Mouse (Mus musculus) midbrain, postnatal 0 days (tissue): ENCODE data around the gene Myo1a. TPM values are rescaled to one million over a fixed set of nuclear protein-coding genes. Genes with fewer than 3 reads are reported as not detected.

Experiments
- ATAC-seq: fragments of 200-750 bp; cut with Nextera tagmentation; 2 replicates; pipeline ENCODE4 v1.8.0; 2017; ENCODE audit warnings: moderate number of reproducible peaks, mild to moderate bottlenecking, moderate TSS enrichment, moderate library complexity; ENCODE audit not compliant: low FRiP score
- DNase-seq: peaks from one replicate; pipeline ENCODE4 v3.0.0-alpha.2; 2015; ENCODE audit warnings: low spot score
- H3K27ac ChIP-seq: fragments of 300-500 bp; sonication (generic); 2 replicates; pipeline ENCODE4 v1.5.1; 2014; ENCODE audit warnings: low read depth, mild to moderate bottlenecking, low read length, mixed read lengths
- H3K27me3 ChIP-seq: fragments of 300-500 bp; sonication (generic); 2 replicates; pipeline ENCODE4 v1.6.1; 2014; ENCODE audit warnings: low read length, control low read depth, mixed read lengths; ENCODE audit not compliant: insufficient read depth
- H3K36me3 ChIP-seq: fragments of 300-500 bp; sonication (generic); 2 replicates; pipeline ENCODE4 v1.6.1; 2014; ENCODE audit warnings: low read length, control low read depth, mixed read lengths; ENCODE audit not compliant: insufficient read depth
- H3K4me1 ChIP-seq: fragments of 300-500 bp; sonication (generic); 2 replicates; pipeline ENCODE4 v1.6.1; 2014; ENCODE audit warnings: mild to moderate bottlenecking, control low read depth, antibody characterized with exemption, low read length, mixed read lengths; ENCODE audit not compliant: insufficient read depth
- H3K4me2 ChIP-seq: fragments of 300-500 bp; sonication (generic); 2 replicates; pipeline ENCODE4 v1.6.1; 2014; ENCODE audit warnings: low read depth, mild to moderate bottlenecking, low read length, mixed read lengths; ENCODE audit not compliant: poor library complexity, severe bottlenecking
- H3K4me3 ChIP-seq: fragments of 300-500 bp; sonication (generic); 2 replicates; pipeline ENCODE4 v1.5.1; 2014; ENCODE audit warnings: low read depth, mild to moderate bottlenecking, low read length, moderate library complexity
- H3K9ac ChIP-seq: fragments of 300-500 bp; sonication (generic); replicated peaks from 2 replicates; pipeline ENCODE4 v1.6.1; 2014; ENCODE audit warnings: mild to moderate bottlenecking, low read length, moderate library complexity, mixed read lengths; ENCODE audit not compliant: poor library complexity, severe bottlenecking
- H3K9me3 ChIP-seq: fragments of 300-500 bp; sonication (generic); 2 replicates; pipeline ENCODE4 v1.6.1; 2016; ENCODE audit warnings: low read length, control low read depth
- CTCF ChIP-seq: IDR thresholded peaks from 2 replicates; pipeline ENCODE4 v1.5.1; 2016; ENCODE audit warnings: antibody characterized with exemption, mild to moderate bottlenecking
- WGBS: fragments of 180-500 bp; shearing (Covaris S2); extraction: QIAGEN DNeasy Blood & Tissue Kit; methylation state at CpG from one replicate; pipeline ENCODE4 v1.1.7; 2014; 5-methylcytosine and 5-hydroxymethylcytosine counted together
- polyA plus RNA-seq: library from polyadenylated mRNA; unstranded; fragments of >200 nt; fragmentation: Nextera tagmentation; extraction: Ambion mirVana; gene quantifications from 2 replicates; pipeline ENCODE4 v1.2.1, GENCODE M21; 2015
- total RNA-seq: library from RNA; depleted of rRNA; stranded (reverse); fragments of >200 nt; gene quantifications from 2 replicates; pipeline ENCODE4 v1.2.3, GENCODE M21; 2014; rRNA removed

The Myo1a gene
- total and polyA plus RNA-seq, 2 experiments from 2014 or later, result 0.15 to 0.77 TPM

DNA sequence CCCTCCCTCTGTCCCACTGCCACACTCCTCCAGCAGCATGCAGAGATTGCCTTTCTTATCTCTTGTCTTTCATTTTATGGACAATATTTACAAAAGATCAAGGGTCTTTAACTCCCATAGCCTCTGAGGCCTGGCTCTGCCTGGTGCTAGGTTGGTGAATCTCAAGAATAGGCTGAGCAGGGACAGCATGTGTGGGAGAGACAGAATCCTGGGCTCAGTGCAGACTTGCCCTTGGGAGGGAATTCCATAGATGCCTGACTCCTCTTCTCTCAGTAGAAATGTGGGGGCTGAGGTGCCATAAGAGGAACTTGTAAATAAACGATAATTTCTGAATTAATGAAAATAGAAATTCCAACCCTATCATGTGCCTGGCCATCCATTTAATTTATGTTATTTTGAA lies 61.6 kb downstream of the Myo1a start:
- H3K9ac ChIP-seq, result no peak overlapping the region
- no peaks in the 10 kb centered on the region for H3K9me3 ChIP-seq
- no peak for ATAC-seq
- WGBS, result 100% methylated on average over 1 of the region's 1 CpGs
- H3K4me1 ChIP-seq, result no peaks in the 10 kb centered on the region
- H3K4me3 ChIP-seq, result no peak overlapping the region
- H3K4me2 ChIP-seq, result no peak overlapping the region
- H3K27ac ChIP-seq, result no peak overlapping the region
- H3K27me3 ChIP-seq, result no peaks in the 10 kb centered on the region
- no peak for DNase-seq
- no peaks in the 10 kb centered on the region for H3K36me3 ChIP-seq
- TF ChIP-seq CTCF, result no peak

Other genes starting within 250 kb of the Myo1a start
- 1.2 and 2.3 TPM in 2 replicates for gene Stac3, start 203.5 kb upstream of the Myo1a start, total RNA-seq
- gene Stac3, start 203.5 kb upstream of the Myo1a start, polyA plus RNA-seq, result 0.51 and 1.0 TPM in 2 replicates
- 16.2 and 16.6 TPM in 2 replicates for gene Ndufa4l2, start 190.2 kb upstream of the Myo1a start, total RNA-seq
- gene Ndufa4l2, start 190.2 kb upstream of the Myo1a start, polyA plus RNA-seq, result 18.7 and 19.9 TPM in 2 replicates
- gene Shmt2, start 182.7 kb upstream of the Myo1a start, total RNA-seq, result 39.8 and 48.0 TPM in 2 replicates
- 32.8 and 34.2 TPM in 2 replicates for gene Shmt2, start 182.7 kb upstream of the Myo1a start, polyA plus RNA-seq
- gene Nxph4, start 170.6 kb upstream of the Myo1a start, total RNA-seq, result 11.8 and 22.6 TPM in 2 replicates
- gene Nxph4, start 170.6 kb upstream of the Myo1a start, polyA plus RNA-seq, result 68.9 and 72.4 TPM in 2 replicates
- gene Lrp1, start 84.0 kb upstream of the Myo1a start, total RNA-seq, result 297 and 319 TPM in 2 replicates
- gene Lrp1, start 84.0 kb upstream of the Myo1a start, polyA plus RNA-seq, result 79.8 and 84.4 TPM in 2 replicates
- 6.1 and 10.2 TPM in 2 replicates for gene Stat6, start 62.2 kb upstream of the Myo1a start, total RNA-seq
- 3.9 and 4.3 TPM in 2 replicates for gene Stat6, start 62.2 kb upstream of the Myo1a start, polyA plus RNA-seq
- gene Nemp1, start 38.3 kb upstream of the Myo1a start, total RNA-seq, result 3.2 and 3.7 TPM in 2 replicates
- gene Nemp1, start 38.3 kb upstream of the Myo1a start, polyA plus RNA-seq, result 1.4 and 1.7 TPM in 2 replicates
- gene Nab2, start 36.6 kb upstream of the Myo1a start, total RNA-seq, result 4.8 and 5.6 TPM in 2 replicates
- 1.4 and 1.6 TPM in 2 replicates for gene Nab2, start 36.6 kb upstream of the Myo1a start, polyA plus RNA-seq
- gene Tac2, start 19.3 kb downstream of the Myo1a start, total RNA-seq, result 0.27 TPM in 1 of 2 replicates, not detected in the other
- gene Tac2, start 19.3 kb downstream of the Myo1a start, polyA plus RNA-seq, result 2.0 and 4.5 TPM in 2 replicates
- 13.6 and 15.2 TPM in 2 replicates for gene Zbtb39, start 34.4 kb downstream of the Myo1a start, total RNA-seq
- 3.0 and 3.1 TPM in 2 replicates for gene Zbtb39, start 34.4 kb downstream of the Myo1a start, polyA plus RNA-seq
- 1.6 and 3.2 TPM in 2 replicates for gene Gpr182, start 46.6 kb downstream of the Myo1a start, total RNA-seq
- 1.8 and 2.7 TPM in 2 replicates for gene Gpr182, start 46.6 kb downstream of the Myo1a start, polyA plus RNA-seq
- 0.11 TPM in 1 of 2 replicates, not detected in the other for gene Rdh1, start 54.6 kb downstream of the Myo1a start, total RNA-seq
- gene Rdh1, start 54.6 kb downstream of the Myo1a start, polyA plus RNA-seq, result 0.05 TPM in 1 of 2 replicates, not detected in the other
- 0.27 TPM in 1 of 2 replicates, not detected in the other for gene Rdh16f1, start 54.6 kb downstream of the Myo1a start, total RNA-seq
- not detected in 2 replicates for gene Rdh16f1, start 54.6 kb downstream of the Myo1a start, polyA plus RNA-seq
- gene Rdh9, start 71.2 kb downstream of the Myo1a start, total RNA-seq, result 0.66 TPM in 1 of 2 replicates, not detected in the other
- 0.60 and 0.63 TPM in 2 replicates for gene Rdh9, start 71.2 kb downstream of the Myo1a start, polyA plus RNA-seq
- gene Rdh16, start 96.0 kb downstream of the Myo1a start, total RNA-seq, result not detected in 2 replicates
- gene Rdh16, start 96.0 kb downstream of the Myo1a start, polyA plus RNA-seq, result not detected in 2 replicates
- not detected in 2 replicates for gene Rdh19, start 144.8 kb downstream of the Myo1a start, total RNA-seq
- not detected in 2 replicates for gene Rdh19, start 144.8 kb downstream of the Myo1a start, polyA plus RNA-seq
- not detected in 2 replicates for gene Rdh16f2, start 161.3 kb downstream of the Myo1a start, total RNA-seq
- gene Rdh16f2, start 161.3 kb downstream of the Myo1a start, polyA plus RNA-seq, result not detected in 2 replicates
- gene Rdh7, start 183.6 kb downstream of the Myo1a start, total RNA-seq, result not detected in 2 replicates
- not detected in 2 replicates for gene Rdh7, start 183.6 kb downstream of the Myo1a start, polyA plus RNA-seq
- gene Sdr9c7, start 193.3 kb downstream of the Myo1a start, total RNA-seq, result 0.99 TPM in 1 of 2 replicates, not detected in the other
- gene Sdr9c7, start 193.3 kb downstream of the Myo1a start, polyA plus RNA-seq, result not detected in 2 replicates